Mouse (Mus musculus): ENCODE measurements at regions not wholly inside any gene's neighbourhood (a gene's known extent, or its start where the extent isn't known, plus 50 kb on each side); places are given as distances from the start of the nearest gene placed in this dataset.

- Histone ChIP-seq H3K9me3 (no peaks in the 10 kb centered on the region), H3K27me3 (ENCODE audit: poor library complexity, severe bottlenecking) (no peaks in the 10 kb centered on the region), H3K4me1 (no peaks in the 10 kb centered on the region), H3K27ac (no peak overlapping the region), H3K4me3 (no peak overlapping the region), H3K36me3 (replicated peaks) (no peaks in the 10 kb centered on the region)
- no peak for DNase-seq (ENCODE audit: extremely low spot score, low spot score)
- 77% methylated on average over 3 of the region's 3 CpGs for WGBS
Observed at GRCm38 (mm10) chr6:104080581-104080980, 412.0 kb upstream of the Cntn6 start.

- no peak for DNase-seq (ENCODE audit: extremely low spot score, low spot score)
- Histone ChIP-seq H3K4me1 (no peaks in the 10 kb centered on the region), H3K27ac (no peak overlapping the region), H3K36me3 (replicated peaks) (no peaks in the 10 kb centered on the region), H3K9me3 (no peaks in the 10 kb centered on the region), H3K27me3 (ENCODE audit: poor library complexity, severe bottlenecking) (no peaks in the 10 kb centered on the region), H3K4me3 (no peak overlapping the region)
- WGBS, result 90% methylated on average over 2 of the region's 2 CpGs
Observed at GRCm38 (mm10) chr6:104082242-104082641, 410.3 kb upstream of the Cntn6 start.

DNA sequence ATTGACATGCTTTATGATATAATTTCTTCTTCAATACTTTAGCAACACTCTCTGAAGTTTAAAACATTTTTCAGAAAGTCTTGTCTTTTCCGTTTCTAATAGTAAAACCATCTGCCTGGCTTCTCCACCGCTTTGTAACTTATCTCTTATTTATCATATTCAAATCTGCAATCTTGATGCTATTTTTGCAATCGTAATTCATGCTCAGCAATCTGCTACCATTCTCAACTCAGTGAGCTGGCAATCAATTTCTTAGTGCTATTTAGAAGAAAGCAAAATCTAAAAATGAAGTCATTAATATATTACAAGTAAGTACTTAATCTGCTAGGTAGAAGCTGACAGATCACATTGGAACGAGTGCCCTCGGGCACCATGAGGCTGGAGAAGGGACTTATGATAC, 384.2 kb upstream of the Cntn6 start:
- WGBS, result 90% methylated on average over 5 of the region's 5 CpGs
- Histone ChIP-seq H3K9me3 (no peaks in the 10 kb centered on the region), H3K27me3 (ENCODE audit: poor library complexity, severe bottlenecking) (no peaks in the 10 kb centered on the region), H3K4me1 (no peaks in the 10 kb centered on the region), H3K27ac (no peak overlapping the region), H3K36me3 (replicated peaks) (no peaks in the 10 kb centered on the region), H3K4me3 (no peak overlapping the region)
- no peak for DNase-seq (ENCODE audit: extremely low spot score, low spot score)
